Mouse (Mus musculus): Measurements from ENCODE around the gene Notch2.
"Not testable (repeated sequence)": the region's sequence is repeated elsewhere in the genome, so short reads cannot be mapped to it uniquely, and the experiment has no call there.

Notch2 gene

DNA sequence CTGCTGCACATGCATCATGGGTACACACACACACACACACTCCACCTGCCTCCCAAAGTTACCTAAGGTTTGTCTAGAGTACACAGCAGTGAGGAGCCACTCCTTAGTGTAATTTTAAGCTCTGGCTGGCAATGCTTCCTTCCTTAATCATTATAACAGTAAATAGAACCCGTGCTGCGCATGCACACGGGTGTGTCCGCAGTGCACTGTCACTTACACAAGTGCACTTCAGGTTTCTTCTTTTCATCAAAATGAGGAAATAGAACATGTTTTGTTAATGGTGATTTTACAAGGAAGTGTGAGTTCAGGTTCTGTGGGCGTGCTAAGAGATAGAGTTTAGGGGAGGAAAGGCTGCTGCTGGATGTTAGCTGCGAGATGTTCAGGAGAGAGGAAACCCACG is 17.8 kb downstream of the Notch2 start:
- DNase-seq (ENCODE audit: low read depth) = peak; percentile 32

DNA sequence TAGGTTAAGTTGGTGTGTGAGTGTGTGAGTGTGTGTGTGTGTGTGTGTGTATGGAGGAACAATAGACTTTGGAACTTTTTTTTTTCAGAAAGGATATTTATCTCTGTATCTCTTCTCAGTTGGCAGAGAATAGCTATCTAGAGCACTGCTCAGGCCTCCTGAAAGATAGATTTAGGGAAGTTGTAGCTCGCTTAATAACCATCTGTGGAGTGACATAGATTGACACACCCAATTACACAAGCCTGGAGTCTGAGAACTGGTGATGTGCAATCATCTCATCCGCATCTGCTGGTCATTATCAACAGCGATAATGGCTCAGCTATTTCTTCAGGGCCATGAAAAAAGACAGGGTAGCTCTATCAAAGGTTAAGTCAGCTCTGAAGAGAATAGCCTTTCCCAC is 18.9 kb downstream of the Notch2 start:
- no peak for DNase-seq (ENCODE audit: low read depth)

DNA sequence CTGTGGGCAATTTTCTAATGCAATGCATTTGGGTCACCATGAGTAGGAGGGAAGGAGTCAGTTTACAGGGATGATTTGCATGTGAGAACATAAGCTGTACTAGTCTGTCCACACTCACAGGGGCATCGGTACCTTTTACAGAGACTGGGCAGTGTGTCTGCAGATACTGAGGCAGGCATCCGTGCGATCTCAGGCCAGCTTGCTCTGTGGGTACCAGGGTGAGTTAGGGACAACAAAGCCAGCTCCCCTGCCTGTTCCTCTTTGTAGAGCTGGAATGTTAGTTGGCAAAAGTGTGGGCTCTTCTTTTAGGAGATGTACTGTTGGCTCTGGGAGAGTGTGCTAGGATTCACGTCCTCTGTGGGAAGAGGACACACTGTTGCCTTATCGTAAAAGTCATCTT is 19.6 kb downstream of the Notch2 start:
- no peak for DNase-seq (ENCODE audit: low read depth)

DNA sequence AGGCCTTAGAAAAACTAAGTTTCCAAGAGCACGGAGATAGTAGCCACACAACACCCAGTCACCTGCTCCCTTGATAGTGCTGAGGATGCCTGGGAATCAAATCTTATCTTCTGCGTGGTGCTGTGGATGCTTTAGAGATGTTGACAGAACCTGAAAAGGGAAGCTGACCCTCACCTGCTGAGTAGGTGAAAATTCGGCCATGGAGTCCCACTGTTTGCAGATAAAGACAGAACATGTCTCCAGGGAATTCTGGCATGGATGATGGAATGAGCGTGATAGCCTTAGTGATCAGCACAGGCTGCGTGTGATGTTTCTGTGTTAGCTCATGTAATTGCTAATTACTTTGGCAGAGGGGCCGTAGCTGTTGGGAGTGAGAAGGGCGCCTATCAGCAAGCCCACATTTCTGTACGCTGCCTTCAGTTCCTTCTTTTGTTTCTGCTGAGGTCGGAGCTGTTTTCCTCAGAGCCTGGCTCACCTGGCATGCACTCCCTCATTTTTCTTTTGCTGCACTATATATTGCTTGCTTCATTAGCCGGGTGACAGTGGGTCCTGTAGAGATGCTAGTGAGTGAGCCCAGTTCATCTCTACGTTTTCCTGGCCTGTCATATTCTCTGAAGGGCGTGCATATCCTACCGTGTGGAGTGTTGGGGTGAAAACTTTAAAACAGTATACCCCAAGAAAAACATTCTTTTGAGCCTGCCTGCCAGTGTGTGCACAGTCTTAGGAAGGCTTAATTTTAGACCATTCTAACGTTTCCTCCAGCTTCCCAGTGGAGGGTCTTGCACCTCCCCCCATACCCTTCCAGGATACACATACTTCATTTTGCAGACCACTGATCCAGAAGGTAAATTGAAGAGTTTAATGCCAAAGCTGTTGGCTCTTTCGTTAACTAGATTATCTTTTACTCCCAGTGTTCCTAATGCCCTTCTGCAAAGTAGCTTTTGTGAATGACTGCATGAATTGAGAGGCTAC is 21.6 kb downstream of the Notch2 start:
- no peak for DNase-seq (ENCODE audit: low read depth)

DNA sequence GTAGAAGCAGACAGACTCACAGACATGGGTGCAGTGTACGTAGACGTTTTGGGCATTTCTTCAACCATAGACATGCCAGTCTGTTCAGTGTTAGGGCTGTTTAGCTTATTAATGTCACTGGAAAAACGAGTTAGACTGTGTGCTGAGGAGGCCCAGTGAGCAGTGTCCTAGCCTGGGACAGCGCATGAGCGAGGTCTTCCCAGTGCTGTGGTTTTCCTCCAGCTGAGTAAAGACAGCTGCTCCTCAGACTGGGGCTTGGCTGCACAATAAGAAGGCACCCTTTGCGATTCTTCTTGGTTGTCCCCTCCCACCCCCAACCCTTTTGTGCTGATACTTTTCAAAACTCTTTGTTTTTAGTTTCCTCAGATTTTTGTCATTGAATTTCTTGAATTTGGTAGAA is 22.8 kb downstream of the Notch2 start:
- DNase-seq (ENCODE audit: low read depth) = no peak

DNA sequence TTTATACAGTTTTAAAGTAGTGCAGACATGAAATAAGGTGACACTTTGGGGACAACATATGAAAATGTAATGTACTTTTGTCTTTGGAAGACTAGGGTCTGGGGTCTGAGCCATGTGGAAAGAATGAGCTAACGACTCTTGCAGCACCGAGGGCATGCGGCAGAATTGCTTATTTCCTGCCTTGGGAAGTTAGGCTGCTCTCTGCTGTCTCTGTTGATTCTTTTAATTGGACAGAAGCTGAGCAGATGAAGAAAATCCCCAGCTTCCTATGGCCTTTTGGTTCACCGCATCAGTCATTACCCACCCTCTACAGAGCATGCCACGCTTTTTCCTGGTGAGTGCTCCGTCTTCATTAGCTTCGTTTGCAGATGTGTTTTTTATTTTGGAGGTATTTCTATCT is 23.8 kb downstream of the Notch2 start:
- no peak for DNase-seq (ENCODE audit: low read depth)

DNA sequence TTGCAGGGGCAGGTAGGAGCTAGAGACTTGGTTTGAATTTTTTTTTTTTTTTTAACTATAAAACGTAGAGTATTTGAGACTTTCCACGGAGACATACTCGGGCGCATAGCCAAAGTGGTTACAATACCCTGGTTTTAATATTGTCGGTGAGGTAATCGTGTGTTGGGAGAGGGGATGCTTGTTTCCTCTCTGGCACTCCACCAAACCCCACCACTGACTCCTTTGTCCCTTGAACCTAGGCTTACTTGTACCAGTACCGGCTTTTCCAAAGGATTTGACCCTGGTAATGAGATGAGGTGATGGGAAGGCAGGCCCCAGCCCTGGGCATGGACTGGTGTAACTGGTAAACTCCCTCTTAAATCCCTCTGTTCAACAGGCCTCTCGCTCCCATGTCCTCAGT is 25.3 kb downstream of the Notch2 start:
- DNase-seq (ENCODE audit: low read depth) = no peak

DNA sequence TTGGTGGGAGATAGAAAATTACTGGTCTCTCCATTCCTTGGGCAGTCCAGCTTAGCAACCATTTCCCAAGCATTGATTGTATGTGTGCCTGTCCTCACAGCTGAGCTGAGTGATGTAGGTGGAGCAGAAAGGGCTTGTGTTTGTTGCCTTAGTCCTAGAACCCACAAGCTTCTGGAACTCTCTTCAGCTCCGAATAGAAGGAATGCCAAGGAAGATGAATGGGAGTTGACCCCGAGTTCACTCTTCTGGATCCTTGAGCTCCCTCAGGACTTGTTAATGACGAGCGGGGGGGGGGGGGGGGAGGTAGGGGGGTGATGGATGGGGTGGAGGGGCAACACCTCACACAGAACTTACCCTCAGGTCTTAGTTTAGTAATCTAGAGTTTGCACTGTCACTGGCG is 25.9 kb downstream of the Notch2 start:
- DNase-seq (ENCODE audit: low read depth) = no peak

DNA sequence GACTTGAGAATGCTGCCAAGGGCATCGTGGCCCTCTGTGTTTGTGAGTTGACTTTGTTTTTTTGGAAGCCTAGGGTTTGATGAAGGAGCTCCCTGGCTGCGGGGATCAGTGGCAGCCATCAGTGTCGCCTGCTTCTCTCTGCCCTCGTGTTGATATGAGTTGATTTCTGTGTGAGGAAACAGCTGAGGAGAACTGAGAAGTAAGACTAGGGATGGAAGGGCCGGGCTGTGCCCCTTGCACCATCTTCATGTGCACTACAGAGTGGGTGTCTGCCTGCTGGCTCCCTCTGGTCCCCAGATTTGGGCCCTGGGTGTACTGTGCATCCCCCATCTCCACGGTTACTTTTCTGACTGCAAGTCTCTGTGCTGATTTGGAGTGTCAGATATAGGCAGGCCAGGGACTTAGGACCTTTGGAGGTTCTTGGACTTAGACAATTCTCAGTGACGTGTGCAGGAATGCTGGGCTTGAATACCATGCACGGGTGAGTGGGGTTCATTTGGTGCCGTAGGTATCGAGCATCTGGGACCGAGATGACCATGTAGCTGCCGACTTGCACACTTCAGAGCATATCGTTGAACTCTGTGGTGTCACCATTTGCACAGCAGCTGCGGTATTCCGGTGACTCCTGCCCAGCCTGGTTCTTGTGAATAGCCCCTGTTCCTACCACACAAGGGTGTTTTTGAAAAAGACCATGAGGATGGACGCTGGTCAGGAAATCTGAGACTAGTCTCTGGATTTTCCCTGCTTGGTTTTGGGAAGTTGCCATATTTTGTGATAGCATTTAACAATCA is 26.5 kb downstream of the Notch2 start:
- DNase-seq (ENCODE audit: low read depth) = no peak

DNA sequence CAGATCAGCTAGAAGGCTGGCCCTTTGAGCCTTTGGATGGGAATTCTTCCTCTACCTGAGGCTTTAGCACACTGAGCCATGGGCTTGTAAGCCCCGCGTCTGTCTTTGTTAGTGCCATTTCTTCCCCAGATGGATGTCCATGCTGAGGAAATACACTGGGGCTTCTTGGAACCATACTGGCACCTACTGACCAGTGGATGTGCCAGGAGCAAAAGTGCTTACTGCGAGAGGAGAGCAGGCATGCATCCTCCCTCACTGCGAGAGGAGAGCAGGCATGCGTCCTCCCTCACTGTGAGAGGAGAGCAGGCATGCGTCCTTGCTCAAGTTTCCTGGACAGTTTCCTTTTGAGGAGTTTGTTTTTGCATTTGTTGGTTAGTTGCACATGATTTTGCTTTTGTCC is 27.5 kb downstream of the Notch2 start:
- no peak for DNase-seq (ENCODE audit: low read depth)

DNA sequence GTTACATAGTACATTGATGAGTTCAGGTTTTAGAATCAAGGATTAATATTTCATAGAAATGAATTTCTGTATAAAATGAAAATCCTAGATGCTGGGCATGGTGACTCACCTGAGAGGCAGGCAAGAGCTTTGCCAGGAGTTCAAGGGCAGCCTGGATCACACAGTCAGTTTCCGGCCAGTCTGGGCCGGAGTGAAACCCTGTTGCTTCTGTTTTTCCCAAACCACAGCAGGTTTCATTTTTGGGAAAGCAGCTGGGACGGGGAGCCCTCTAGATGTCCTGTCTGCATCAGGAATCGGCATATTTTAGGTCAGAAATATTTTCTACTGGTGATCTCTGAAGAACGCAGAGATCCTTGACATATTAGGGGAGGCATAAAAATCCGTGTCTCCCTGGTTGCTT is 29.0 kb downstream of the Notch2 start:
- DNase-seq (ENCODE audit: low read depth) = no peak

DNA sequence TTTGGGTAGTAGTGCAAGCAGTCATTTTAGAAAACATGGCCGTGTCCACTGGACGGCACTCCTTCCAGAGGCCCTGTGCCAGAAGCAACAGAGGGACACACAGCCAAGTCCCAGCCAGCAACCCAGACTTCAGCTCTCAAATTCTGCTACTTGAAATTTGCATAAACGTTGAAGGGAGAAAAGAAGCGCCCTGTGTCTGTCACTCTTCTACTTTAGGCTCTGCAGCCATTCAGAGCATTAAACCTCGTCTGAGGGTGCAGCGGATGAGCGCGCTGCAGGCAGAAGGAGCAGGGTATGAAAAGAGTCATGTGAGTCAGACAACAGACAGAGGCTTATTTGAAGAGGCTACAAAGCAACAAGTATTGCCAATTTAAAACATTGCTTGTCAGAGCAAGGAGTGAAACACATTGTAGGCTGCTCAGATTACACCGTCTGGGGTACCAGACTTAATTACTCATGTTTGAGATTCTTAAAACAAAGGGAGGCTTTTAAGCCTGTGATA is 29.7 kb downstream of the Notch2 start:
- DNase-seq (ENCODE audit: low read depth) = no peak

DNA sequence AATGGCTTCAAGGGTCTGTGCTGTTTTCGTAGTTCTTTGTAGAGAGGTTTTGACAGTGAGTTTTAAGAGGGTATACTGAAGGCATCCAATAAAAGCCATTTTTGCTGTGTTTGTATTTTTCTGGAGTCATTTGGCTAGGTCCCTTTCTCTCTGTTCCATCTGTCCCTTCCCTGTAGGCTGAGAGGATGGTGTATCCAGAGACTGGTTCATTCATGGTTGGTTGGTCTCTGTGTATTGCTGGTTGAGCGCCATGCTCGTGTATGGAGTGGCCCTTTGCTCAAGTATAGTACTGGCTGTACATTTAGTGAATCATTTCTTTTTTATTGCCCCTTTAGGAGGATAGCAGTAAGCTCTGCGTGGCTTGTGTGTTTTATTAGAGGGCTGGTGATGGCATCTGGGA is 30.3 kb downstream of the Notch2 start:
- DNase-seq (ENCODE audit: low read depth) = no peak

DNA sequence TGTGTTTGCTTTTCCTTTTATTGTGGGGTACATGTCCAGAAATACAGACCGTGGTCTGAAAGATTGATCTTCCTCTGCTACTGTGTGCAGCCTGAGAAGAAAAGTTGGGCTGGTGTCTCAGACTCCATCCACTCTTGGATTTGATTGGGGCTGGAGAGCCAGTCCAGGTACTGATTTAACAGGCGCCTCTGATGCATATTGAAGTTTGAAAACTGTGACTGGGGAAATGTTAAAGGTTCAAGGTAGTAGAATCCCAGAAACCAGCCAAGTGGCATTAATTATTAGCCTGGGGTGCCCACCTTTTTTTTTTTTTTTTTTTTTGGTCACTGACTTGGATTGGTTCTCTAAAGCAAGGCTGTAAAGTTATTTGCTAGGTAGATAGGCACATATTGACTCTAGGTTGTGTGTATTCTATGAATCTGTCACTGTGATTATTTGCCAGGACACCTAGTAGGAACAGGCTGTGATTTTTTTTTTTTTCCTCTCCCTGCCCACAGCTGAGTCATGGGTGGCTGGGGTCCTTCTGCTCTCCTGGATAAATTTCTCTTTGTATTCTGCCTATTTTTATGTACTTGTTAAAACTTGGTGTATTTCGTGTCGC is 31.5 kb downstream of the Notch2 start:
- no peak for DNase-seq (ENCODE audit: low read depth)

DNA sequence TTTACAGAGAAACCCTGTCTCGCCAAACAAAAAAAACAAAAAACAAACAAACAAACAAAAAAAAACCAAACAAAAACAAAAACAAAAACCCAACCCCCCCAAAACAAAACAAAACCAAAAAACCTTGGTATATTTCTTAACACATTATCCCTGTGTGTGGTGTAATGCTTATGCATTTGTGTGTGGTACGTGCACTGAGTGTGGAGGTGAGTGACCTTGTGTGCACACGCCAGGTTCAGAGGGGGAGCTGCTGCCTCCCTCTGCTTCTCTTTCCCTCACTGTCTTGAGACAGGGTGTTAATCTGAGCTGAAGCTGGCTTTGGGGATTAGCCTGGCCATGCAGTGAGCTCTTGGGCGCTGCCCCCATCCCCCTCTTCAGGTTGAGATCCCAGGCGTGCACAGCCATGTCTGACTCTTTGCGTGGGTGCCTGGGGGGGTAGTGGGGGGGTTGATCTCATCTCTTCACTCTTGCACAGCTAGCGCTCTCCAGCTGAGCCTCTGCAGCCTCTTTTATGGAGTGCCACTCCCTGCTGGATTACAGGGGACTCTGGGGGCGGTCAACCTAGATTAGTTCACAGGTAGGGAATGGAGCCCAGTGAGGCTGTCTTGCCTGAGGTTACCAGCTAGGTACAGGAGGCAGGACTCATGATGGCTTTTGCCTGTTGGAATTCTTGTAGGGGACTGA is 32.3 kb downstream of the Notch2 start:
- DNase-seq (ENCODE audit: low read depth) = no peak

DNA sequence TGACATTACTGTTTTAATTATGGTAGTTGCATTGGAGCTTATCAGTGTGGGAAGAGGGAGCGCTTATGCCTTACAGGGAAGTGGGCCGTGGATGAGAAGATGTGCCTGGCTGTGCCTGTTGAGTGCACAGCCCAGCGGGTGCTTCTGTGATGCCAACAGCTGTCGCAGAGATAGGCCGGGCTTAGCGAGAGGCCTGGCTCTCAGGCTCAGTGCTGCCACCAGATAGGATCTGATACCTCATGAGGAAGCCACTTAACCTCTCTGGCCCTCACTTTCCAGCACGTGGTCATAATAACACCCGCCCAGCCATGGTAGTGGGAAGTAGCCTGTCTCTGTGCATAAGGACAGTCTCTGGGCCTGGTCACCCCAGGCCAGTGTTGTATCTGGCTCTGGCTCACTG is 33.0 kb downstream of the Notch2 start:
- DNase-seq (ENCODE audit: low read depth) = no peak

DNA sequence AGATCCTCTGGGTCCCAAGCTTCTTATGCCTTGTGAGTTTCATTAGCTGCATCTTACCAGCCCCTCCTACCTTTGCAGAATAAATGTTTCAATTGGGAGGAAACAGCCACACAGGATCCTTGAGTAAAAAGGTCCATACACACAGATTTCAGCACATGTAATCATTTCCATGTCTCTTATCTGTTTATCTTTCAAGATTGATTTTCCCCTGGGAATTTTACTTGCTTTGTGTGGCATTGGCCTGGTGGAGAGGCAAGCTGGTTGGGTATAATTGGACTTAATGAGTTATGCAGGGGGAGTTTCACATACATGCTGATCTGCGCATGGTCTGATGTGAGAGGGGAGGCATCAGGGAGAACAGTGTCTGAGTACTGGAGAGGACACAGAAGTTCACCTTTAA is 36.3 kb downstream of the Notch2 start:
- no peak for DNase-seq (ENCODE audit: low read depth)

DNA sequence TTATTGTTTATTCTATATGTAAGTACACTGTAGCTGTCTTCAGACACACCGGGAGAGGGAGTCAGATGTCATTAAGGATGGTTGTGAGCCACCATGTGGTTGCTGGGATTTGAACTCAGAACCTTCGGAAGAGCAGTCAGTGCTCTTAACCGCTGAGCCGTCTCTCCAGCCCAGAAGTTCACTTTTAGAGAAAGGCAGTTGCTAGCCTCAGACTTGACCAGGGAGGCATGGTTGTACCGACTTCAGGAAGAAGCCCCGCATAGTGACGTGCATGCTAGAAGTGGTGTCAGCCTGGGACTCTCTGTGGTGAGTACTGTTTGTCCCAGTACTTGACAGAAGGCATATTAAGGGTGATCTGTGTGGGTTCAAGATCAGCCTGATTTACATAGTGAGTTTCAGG is 36.8 kb downstream of the Notch2 start:
- not testable (repeated sequence) for DNase-seq (ENCODE audit: low read depth)

DNA sequence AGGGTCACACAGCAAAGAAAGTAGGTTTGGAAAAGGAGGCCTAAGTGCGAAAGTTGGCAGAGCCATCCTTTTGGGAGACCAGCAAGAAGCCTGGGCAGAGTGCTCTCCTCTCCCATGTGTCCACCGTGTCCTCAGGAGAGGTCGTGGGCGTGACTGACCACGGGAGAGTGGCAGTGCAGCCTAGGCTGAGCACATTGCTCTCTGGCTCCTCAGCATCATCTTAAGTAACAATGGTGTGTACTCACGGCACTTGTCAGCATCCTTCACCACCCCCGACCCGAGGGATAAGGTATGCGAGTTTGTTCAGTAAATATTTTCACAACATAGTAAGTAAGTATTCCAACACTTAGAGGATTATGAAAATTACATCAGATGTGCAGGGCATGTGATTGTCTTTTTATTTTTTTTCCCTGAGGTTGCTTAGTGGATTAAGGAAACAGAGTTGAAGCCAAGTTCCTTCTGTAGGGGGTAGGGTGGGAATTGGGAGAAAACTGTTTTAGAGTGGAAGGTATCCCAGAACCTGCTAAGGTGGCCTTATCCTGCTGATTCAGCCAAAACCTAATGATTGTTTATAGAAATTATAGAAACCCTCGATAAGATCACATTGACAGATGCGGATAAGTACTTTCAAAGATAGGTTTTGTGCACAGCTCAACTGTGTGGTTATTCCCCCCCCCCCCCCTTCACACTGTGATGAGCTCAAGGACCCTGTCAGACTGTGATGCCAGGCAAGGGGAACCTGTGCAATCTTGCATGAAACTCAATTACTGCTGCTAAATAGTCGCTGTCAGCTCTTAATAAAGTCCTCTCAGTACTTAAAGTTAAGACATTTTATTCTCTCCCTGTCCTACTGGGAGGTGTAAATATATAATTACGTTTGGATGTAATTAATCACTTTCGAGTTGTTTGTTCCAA is 37.4 kb downstream of the Notch2 start:
- no peak for DNase-seq (ENCODE audit: low read depth)

DNA sequence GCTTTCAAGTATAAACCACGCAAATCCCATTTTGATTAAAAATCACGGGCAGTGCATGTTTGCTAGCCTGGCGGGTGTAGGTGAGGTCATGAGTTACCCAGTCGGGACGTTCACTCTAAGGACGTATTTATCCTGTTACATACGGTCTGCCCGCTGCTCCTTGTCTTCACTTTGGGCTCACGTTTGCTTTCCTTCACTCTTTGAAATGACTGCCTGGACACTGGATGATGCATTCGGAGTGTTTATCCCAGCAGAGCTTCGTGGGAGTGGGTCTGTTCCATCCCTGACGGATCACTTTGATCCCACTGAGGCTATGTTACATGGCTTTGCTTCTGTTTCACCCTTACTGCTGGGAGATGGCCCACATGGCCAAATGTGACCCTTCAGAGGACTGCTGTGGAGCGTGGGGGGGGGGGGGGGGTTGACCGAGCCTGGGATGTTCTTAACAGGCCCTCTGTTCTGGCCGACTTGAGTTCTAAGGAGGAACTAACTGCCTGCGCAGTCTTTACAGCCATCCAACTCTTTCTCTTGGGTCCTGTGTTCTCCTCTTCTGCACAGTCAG is 38.2 kb downstream of the Notch2 start:
- no peak for DNase-seq (ENCODE audit: low read depth)
